Mouse (Mus musculus) induced T-regulatory cell, adult 2 months (primary cell): ENCODE measurements around the gene Arhgap10.

Experiments used
- DNase-seq: peaks from one replicate; pipeline ENCODE4 v3.0.0-alpha.2; 2012; ENCODE audit warnings: low read depth

Arhgap10 gene

GRCm38 (mm10) chr8:77288065-77288464, 229.7 kb downstream of the Arhgap10 start:
- DNase-seq, result no peak

- DNase-seq, result no peak
These were observed 233.3 kb downstream of the Arhgap10 start for GRCm38 (mm10) chr8:77284473-77284872.

- DNase-seq, result peak; percentile 36
These were observed 235.0 kb downstream of the Arhgap10 start for GRCm38 (mm10) chr8:77282605-77283236.

- no peak for DNase-seq
These were observed 237.8 kb downstream of the Arhgap10 start for GRCm38 (mm10) chr8:77279977-77280376.

- DNase-seq, result no peak
These were observed 239.5 kb downstream of the Arhgap10 start for GRCm38 (mm10) chr8:77278246-77278645.

- DNase-seq, result no peak
These were observed 240.9 kb downstream of the Arhgap10 start for GRCm38 (mm10) chr8:77276827-77277226.

GRCm38 (mm10) chr8:77275571-77275970, 242.2 kb downstream of the Arhgap10 start:
- DNase-seq, result no peak

GRCm38 (mm10) chr8:77272136-77272535, 245.6 kb downstream of the Arhgap10 start:
- no peak for DNase-seq

- DNase-seq, result peak; percentile 58
These were observed 249.8 kb downstream of the Arhgap10 start for GRCm38 (mm10) chr8:77267941-77268405.

GRCm38 (mm10) chr8:77262216-77263009, 255.3 kb downstream of the Arhgap10 start:
- DNase-seq, result no peak

GRCm38 (mm10) chr8:77261215-77261614, 256.5 kb downstream of the Arhgap10 start:
- no peak for DNase-seq

GRCm38 (mm10) chr8:77257085-77257451, 260.7 kb downstream of the Arhgap10 start:
- no peak for DNase-seq

GRCm38 (mm10) chr8:77256450-77257084, 261.2 kb downstream of the Arhgap10 start:
- no peak for DNase-seq

- no peak for DNase-seq
These were observed 263.3 kb downstream of the Arhgap10 start for GRCm38 (mm10) chr8:77254466-77254865.

GRCm38 (mm10) chr8:77251134-77251533, 266.6 kb downstream of the Arhgap10 start:
- no peak for DNase-seq

- no peak for DNase-seq
These were observed 267.7 kb downstream of the Arhgap10 start for GRCm38 (mm10) chr8:77250094-77250493.

GRCm38 (mm10) chr8:77241381-77241780, 276.4 kb downstream of the Arhgap10 start:
- DNase-seq, result no peak

- peak; percentile 22 for DNase-seq
These were observed 278.3 kb downstream of the Arhgap10 start for GRCm38 (mm10) chr8:77239462-77239861.

- DNase-seq, result no peak
These were observed 281.1 kb downstream of the Arhgap10 start for GRCm38 (mm10) chr8:77236701-77237100.

- no peak for DNase-seq
These were observed 285.3 kb downstream of the Arhgap10 start for GRCm38 (mm10) chr8:77232411-77232810.

GRCm38 (mm10) chr8:77231834-77232233, 285.9 kb downstream of the Arhgap10 start:
- no peak for DNase-seq

- DNase-seq, result no peak
These were observed 286.5 kb downstream of the Arhgap10 start for GRCm38 (mm10) chr8:77231211-77231610.

- no peak for DNase-seq
These were observed 289.1 kb downstream of the Arhgap10 start for GRCm38 (mm10) chr8:77228688-77229087.
